Mouse (Mus musculus): ENCODE measurements around the gene Ino80d. TPM values are rescaled to one million over a fixed set of nuclear protein-coding genes. Genes with fewer than 3 reads are reported as not detected.

The Ino80d gene
- polyA plus RNA-seq, 1 experiment from 2014 or later = 9.8 TPM

DNA sequence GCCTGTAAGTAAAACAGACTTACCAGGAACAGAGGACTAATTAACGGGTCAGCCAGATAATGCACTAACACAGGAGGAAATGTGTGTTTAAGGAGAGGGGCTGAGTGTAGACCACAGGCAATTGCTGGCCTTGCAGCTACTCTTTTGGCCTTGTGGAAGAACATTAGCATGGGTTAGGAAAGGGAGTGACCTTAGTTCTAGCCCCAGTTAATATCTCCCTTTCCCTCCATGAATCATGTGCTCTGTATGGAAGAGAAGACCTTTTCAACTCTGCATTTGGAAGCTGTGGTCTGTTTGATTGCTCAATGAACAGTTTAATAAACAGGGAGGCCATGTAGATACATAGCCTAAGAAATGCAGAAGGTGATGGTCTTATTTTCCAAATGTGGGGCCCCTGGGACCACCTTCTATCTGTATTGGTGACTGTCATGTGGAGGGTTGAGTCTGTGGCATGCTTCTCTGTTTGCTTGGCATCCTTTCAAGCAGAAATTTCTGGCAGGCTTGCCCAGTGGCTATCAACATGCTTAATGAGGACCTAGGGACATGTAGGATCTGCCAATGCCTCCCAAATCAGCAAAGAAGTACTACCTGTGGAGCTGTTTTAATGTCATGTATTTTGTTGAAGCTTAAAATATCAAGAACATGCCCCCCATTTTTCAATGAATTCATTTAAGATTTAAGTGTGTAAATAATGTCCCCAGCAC is 157.4 kb downstream of the Ino80d start:
- DNase-seq (ENCODE audit: low spot score) = no peak
- Histone ChIP-seq H3K27ac (replicated peaks) (no peak overlapping the region), H3K27me3 (ENCODE audit: low read depth, poor library complexity, severe bottlenecking) (peaks cover 62% of the 10 kb centered on the region), H3K4me1 (peaks cover 7% of the 10 kb centered on the region), H3K36me3 (no peaks in the 10 kb centered on the region), H3K9me3 (replicated peaks) (no peaks in the 10 kb centered on the region), H3K4me3 (no peak overlapping the region)
- WGBS = 63% methylated on average over 1 of the region's 1 CpGs

DNA sequence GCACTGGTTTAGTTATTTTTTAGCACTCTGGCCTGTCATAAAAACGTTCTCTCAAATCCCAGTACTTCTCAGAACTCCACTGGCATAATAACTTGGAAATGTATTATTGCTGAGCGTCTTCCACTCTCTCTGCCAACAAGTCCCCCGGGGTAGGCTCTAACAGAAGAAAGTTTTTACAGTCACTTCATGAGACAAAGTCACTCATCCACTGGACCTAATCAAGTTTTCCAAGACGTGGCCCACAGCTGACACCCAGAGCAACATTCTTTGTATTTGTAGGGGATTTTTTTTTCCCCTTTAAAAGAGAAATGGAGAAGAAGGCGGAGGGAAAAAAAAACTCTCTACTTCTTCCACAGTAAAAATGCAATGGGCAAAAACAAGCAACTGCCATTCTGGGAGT is 157.9 kb downstream of the Ino80d start:
- DNase-seq (ENCODE audit: low spot score) = no peak
- no peak overlapping the region for H3K27ac ChIP-seq (replicated peaks)
- 77% methylated on average over 5 of the region's 5 CpGs for WGBS
- H3K4me1 ChIP-seq = peaks cover 7% of the 10 kb centered on the region
- no peak overlapping the region for H3K4me3 ChIP-seq
- peaks cover 58% of the 10 kb centered on the region for H3K27me3 ChIP-seq (ENCODE audit: low read depth, poor library complexity, severe bottlenecking)
- H3K9me3 ChIP-seq (replicated peaks) = no peaks in the 10 kb centered on the region
- no peaks in the 10 kb centered on the region for H3K36me3 ChIP-seq

DNA sequence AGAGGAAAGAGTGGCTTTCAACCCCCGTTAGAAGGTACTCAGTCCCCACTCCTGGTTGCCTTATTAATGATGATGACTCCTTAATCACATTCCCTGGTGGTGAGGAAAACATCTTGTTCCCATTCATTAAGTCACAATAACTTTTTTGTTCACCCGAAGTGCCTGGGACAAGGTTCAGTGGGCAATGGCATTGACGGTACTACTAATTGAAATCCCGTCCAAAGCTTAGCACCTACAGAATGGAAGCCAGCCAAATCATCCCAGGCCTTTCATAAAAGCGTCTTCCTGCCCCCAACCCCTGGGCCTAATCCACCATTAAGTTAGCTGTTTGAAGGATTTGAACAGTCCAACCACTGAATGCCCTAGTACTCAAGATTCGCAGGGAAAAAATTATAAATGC is 159.1 kb downstream of the Ino80d start:
- H3K4me1 ChIP-seq = peaks cover 11% of the 10 kb centered on the region
- H3K36me3 ChIP-seq = no peaks in the 10 kb centered on the region
- peaks cover 54% of the 10 kb centered on the region for H3K27me3 ChIP-seq (ENCODE audit: low read depth, poor library complexity, severe bottlenecking)
- no peak for DNase-seq (ENCODE audit: low spot score)
- H3K4me3 ChIP-seq = no peak overlapping the region
- H3K27ac ChIP-seq (replicated peaks) = no peak overlapping the region
- H3K9me3 ChIP-seq (replicated peaks) = no peaks in the 10 kb centered on the region
- WGBS = 30% methylated on average over 6 of the region's 6 CpGs

DNA sequence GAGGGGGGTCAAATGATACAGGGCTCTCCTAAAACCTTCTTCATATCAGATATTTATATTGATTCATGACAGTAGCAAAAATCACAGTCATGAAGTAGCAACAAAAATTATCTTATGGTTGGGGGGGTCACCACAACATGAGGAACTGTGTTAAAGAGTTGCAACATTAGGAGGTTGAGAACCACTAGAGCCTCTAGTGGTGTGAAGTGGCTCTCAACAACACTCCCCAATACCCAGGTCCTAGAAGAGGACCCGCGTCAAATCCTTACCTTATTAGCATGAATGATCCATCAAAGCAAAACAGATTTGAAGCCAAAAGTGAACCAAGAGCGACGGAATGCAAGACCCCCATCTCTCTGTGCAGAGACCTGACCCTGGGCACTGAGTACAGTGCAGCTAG is 161.4 kb downstream of the Ino80d start:
- H3K4me1 ChIP-seq = peaks cover 16% of the 10 kb centered on the region
- no peak overlapping the region for H3K27ac ChIP-seq (replicated peaks)
- H3K4me3 ChIP-seq = no peak overlapping the region
- DNase-seq (ENCODE audit: low spot score) = no peak
- no peaks in the 10 kb centered on the region for H3K36me3 ChIP-seq
- no peaks in the 10 kb centered on the region for H3K9me3 ChIP-seq (replicated peaks)
- H3K27me3 ChIP-seq (ENCODE audit: low read depth, poor library complexity, severe bottlenecking) = peaks cover 46% of the 10 kb centered on the region
- 86% methylated on average over 4 of the region's 4 CpGs for WGBS

DNA sequence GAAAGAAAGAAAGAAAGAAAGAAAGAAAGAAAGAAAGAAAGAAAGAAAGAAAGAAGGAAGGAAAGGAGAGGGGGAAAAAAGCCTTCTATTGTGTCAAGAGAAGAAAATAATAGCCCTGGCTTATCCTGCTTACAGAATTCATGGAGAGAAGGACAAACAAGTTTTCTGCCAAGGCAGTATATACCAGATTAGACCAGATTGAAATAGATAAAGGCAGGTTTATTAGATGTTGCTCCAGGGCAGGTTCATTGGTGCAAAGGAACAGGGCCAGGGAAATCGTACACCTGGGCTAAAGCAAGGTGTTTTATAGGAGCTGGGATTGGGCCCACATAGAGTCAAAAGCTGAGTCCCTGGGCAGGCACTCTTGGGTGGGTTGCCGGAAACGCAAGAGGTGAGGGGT is 162.1 kb downstream of the Ino80d start:
- WGBS = 88% methylated on average over 3 of the region's 3 CpGs
- Histone ChIP-seq H3K9me3 (replicated peaks) (no peaks in the 10 kb centered on the region), H3K4me1 (peaks cover 16% of the 10 kb centered on the region), H3K36me3 (no peaks in the 10 kb centered on the region), H3K4me3 (no peak overlapping the region), H3K27ac (replicated peaks) (no peak overlapping the region), H3K27me3 (ENCODE audit: low read depth, poor library complexity, severe bottlenecking) (peaks cover 46% of the 10 kb centered on the region)
- DNase-seq (ENCODE audit: low spot score) = no peak

DNA sequence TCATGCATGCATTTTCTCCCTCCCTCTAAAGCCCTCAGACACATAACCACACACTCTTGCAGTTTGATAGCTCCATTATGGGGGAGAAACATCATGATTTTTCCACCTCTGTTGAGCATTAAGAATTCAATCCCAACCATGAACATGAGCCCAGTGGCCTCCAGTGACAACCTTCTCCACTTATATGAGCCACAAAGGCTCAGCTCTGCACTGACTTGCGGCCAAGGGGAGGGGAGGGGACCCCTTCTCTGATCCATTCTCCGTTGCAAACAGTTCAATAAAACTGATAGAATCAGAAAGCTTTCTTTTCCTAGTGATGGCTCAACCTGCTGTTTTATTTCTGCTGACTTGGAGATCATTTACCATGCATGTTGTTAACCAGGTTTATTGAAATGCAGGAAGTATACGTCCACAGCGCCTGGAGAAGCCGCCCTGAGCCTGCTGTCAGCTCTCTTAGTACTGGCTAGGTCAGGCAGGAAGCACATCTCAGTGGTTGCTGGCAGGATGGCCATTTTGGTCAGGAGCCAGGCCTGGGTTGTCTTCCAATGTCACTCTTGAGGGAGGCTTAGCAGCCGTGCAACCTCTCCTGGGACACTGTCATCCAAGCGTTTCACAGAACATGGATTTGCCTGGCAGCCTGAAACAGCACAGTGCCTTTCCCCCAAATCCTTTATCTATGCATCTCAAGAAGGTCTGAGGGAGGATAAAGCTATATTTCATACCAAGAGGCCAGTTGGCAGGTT is 163.2 kb downstream of the Ino80d start:
- H3K27ac ChIP-seq (replicated peaks) = no peak overlapping the region
- no peaks in the 10 kb centered on the region for H3K36me3 ChIP-seq
- WGBS = 73% methylated on average over 7 of the region's 7 CpGs
- H3K4me3 ChIP-seq = no peak overlapping the region
- peaks cover 16% of the 10 kb centered on the region for H3K4me1 ChIP-seq
- H3K9me3 ChIP-seq (replicated peaks) = no peaks in the 10 kb centered on the region
- DNase-seq (ENCODE audit: low spot score) = no peak
- H3K27me3 ChIP-seq (ENCODE audit: low read depth, poor library complexity, severe bottlenecking) = peaks cover 39% of the 10 kb centered on the region

DNA sequence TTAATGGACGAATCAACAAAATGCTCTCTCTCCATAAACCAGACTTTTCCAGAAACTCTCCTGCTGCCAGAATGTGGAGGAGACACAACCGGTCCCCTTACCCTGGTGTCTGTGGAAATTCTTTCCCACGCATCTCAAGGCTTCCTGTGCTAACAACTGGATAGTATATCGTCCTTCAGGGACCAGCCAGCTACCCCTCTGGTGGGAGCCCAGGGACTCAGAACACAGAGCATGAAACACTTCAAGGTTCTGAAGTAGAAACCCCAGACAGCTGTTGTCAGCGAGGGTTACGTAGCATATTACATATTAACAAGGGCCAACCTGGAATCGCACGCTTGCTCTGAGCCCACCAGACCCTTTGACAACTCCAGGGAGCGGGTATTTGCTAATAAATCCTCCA is 163.9 kb downstream of the Ino80d start:
- H3K4me3 ChIP-seq = no peak overlapping the region
- H3K27me3 ChIP-seq (ENCODE audit: low read depth, poor library complexity, severe bottlenecking) = peaks cover 35% of the 10 kb centered on the region
- WGBS = 86% methylated on average over 9 of the region's 9 CpGs
- H3K9me3 ChIP-seq (replicated peaks) = no peaks in the 10 kb centered on the region
- no peak for DNase-seq (ENCODE audit: low spot score)
- peaks cover 14% of the 10 kb centered on the region for H3K4me1 ChIP-seq
- no peak overlapping the region for H3K27ac ChIP-seq (replicated peaks)
- H3K36me3 ChIP-seq = no peaks in the 10 kb centered on the region

DNA sequence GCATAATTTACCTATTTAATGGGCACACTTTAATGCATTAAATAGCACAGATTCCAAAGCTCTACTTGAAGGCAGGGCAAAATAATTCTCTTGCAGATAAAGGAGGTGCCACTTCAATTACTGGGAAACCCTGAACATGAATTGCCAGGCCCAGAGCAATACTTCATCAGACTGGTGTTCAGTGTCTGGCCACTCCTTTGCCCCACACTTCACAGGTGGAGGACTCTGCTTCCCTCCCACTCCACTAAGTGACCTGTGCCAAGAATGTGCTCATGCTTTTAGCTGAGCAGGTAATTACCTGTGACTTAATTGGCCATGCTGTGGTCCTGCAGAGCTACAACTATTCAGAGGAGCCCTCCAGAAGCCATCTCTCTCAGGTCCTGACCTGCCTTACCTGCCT is 166.7 kb downstream of the Ino80d start:
- peaks cover 26% of the 10 kb centered on the region; the same call in 1 of the 2 replicates for H3K27me3 ChIP-seq (ENCODE audit: low read depth, poor library complexity, severe bottlenecking)
- no peak for DNase-seq (ENCODE audit: low spot score)

DNA sequence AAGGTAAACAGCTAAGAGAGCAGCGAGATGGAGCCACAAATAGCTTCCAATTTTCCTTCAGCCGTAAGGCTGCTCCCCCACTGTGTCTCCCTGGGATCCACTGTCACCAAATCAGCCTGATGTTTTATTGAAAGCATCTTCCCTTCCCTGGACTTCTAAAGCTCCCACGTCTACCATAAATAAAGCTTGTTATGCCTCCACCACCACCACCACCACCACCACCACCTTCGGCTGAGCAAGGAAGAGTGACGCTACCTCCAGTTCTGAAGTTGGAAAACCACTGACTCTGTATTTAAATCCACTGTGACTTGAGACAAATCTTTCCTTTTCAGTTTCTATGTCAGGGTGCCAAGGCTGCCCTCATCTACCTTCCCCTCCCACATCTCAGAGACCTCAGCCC is 167.5 kb downstream of the Ino80d start:
- Histone ChIP-seq H3K4me1 (peaks cover 8% of the 10 kb centered on the region), H3K9me3 (replicated peaks) (no peaks in the 10 kb centered on the region), H3K27ac (replicated peaks) (no peak overlapping the region), H3K4me3 (no peak overlapping the region), H3K36me3 (no peaks in the 10 kb centered on the region), H3K27me3 (ENCODE audit: low read depth, poor library complexity, severe bottlenecking) (peaks cover 22% of the 10 kb centered on the region; the same call in 1 of the 2 replicates)
- 68% methylated on average over 5 of the region's 5 CpGs for WGBS
- no peak for DNase-seq (ENCODE audit: low spot score)

More for the DNA sequence above, 166.7 kb downstream of the Ino80d start:
- no peaks in the 10 kb centered on the region for H3K9me3 ChIP-seq (replicated peaks)
- no peaks in the 10 kb centered on the region for H3K36me3 ChIP-seq
- H3K4me3 ChIP-seq = no peak overlapping the region
- H3K4me1 ChIP-seq = peaks cover 8% of the 10 kb centered on the region
- H3K27ac ChIP-seq (replicated peaks) = no peak overlapping the region

DNA sequence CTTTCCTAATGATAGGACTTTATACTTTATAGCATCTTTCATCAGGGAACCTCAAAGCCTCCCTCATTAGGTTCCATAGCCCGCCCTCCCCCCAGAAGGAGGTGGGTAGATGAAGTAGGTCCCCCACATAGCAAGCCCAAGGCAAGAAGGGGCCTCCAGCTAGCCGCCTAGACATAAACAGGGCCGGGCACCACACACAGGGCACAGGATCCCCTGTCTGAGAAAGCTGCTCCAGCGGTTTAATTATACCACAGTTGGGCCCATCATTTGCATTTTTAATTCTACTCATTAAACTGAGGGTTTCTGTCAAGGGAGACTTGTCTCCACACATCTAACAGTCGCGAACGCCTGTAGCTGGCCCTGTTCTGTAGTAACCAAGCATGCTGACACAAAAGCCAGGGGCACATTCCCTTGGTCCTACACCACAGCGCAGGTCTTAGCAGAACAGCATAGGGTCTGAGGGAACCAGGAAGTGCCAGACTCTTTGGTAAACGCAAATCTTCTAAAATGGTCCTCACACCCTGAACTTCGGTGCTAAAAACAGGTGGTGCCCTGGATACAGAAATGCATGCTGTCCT is 179.6 kb downstream of the Ino80d start:
- H3K27me3 ChIP-seq (ENCODE audit: low read depth, poor library complexity, severe bottlenecking) = peaks cover 53% of the 10 kb centered on the region
- no peak overlapping the region for H3K4me3 ChIP-seq
- H3K36me3 ChIP-seq = no peaks in the 10 kb centered on the region
- DNase-seq (ENCODE audit: low spot score) = no peak
- no peaks in the 10 kb centered on the region for H3K9me3 ChIP-seq (replicated peaks)
- peaks cover 26% of the 10 kb centered on the region for H3K4me1 ChIP-seq
- peak overlapping the region; percentile 63; the same call in 1 of the 2 replicates for H3K27ac ChIP-seq (replicated peaks)
- 87% methylated on average over 10 of the region's 10 CpGs for WGBS

DNA sequence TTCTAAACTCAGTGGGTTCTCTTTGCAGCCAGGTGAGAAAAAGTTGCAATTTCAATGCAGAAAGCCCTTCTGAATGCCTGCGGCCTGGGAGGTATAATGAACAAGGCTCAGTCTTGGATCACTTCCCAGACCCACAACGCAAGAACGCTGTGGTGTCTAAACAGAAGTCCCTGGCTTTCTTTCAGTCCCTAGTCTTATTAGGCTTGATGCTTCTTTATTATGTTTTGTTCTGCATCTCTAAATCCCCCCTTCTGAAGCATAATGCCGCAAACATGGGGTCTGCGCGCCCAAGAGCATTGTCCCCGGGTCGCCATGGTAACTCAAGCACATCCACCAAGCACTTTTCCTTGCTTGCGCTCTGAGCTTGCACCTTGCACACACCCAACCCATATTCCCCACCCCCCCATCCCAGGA is 180.4 kb downstream of the Ino80d start:
- Histone ChIP-seq H3K27me3 (ENCODE audit: low read depth, poor library complexity, severe bottlenecking) (peaks cover 56% of the 10 kb centered on the region), H3K9me3 (replicated peaks) (no peaks in the 10 kb centered on the region), H3K27ac (replicated peaks) (0 out of 2 replicates have a peak overlapping the region, but pooled peaks have one; percentile 63), H3K36me3 (no peaks in the 10 kb centered on the region), H3K4me1 (peaks cover 31% of the 10 kb centered on the region), H3K4me3 (peak overlapping the region; percentile 28)
- 31% methylated on average over 9 of the region's 9 CpGs for WGBS
- peak; percentile 75 for DNase-seq (ENCODE audit: low spot score)

DNA sequence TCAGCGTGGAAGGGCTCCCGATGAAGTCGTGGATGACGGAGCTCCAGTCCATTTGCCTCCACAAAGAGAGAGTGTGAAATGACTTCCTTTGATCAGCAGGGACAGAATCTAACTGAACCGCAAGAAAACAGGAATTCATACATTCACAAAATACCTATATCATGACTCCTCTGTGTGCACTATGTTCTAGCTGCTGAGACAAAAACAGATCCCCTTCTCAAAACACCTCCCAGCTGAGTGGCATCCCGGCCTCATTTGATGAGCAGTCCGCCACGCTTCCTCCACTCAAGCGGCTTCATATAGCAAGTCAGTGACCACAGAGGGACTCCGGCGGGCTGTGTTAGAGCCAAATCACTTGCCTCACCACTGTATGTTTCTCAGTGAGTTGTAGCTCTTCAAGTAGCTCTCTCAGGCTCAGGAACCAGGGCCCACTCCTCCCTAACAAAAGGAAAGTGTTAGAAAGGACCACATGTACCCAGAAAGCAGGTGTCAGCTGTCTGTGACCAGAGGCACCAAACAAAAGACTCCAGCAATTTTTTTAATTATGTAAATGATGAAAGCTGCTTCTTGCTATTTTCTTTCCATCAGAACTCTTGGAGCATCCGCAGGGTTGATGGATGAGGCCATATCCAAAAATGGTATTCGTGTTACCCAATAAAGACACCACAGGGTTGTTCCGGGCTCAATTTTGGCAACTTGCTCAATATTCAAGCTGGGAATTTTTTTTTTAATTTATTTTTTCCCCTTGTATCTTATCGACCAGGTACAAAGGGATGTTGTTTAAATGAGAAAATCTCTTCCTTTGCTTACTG is 181.0 kb downstream of the Ino80d start:
- Histone ChIP-seq H3K27ac (replicated peaks) (peak overlapping the region; percentile 63; the same call in 1 of the 2 replicates), H3K36me3 (no peaks in the 10 kb centered on the region), H3K9me3 (replicated peaks) (no peaks in the 10 kb centered on the region), H3K27me3 (ENCODE audit: low read depth, poor library complexity, severe bottlenecking) (peaks cover 62% of the 10 kb centered on the region), H3K4me1 (peaks cover 31% of the 10 kb centered on the region), H3K4me3 (no peak overlapping the region)
- 72% methylated on average over 15 of the region's 15 CpGs for WGBS
- no peak for DNase-seq (ENCODE audit: low spot score)

Data from midbrain, embryonic 10.5 days (tissue).